Mouse (Mus musculus): ENCODE results near the gene Gpr137. TPM values are rescaled to one million over a fixed set of nuclear protein-coding genes. Genes with fewer than 3 reads are reported as not detected.

Gene Gpr137
- polyA plus RNA-seq, 1 experiment from 2014 or later, result 39.7 TPM

DNA sequence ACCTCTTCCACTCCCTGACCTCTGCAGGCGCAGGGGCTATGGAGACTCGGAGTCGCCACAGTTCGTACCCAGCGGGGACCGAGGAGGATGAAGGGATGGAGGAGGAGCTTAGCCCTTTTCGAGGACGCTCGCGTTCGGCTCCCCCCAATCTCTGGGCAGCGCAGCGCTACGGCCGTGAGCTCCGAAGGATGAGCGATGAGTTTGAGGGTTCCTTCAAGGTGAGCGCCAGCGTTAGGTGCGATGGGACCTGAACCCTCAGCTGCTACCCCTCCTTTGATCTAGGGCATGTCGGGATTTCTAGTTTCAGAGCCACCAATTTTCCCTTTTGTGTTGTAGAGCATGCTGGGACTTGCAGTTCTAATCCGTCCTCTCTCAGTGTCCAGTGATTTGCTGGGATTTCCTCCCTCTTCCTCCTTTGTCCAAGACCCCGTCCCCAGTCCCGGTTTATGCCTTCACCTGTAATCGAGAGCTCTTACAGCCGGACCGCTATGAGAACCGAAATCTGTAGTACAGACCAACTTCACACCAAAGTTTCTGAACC is 8.4 kb upstream of the Gpr137 start:
- H3K9ac ChIP-seq (ENCODE audit: low read length), result peak overlapping the region; percentile 86
- H3K4me2 ChIP-seq (ENCODE audit: low read depth), result peak overlapping the region; percentile 81
- peaks cover 10% of the 10 kb centered on the region for H3K4me1 ChIP-seq (ENCODE audit: control insufficient read depth, insufficient read depth, low read length)
- no peaks in the 10 kb centered on the region for H3K27me3 ChIP-seq (ENCODE audit: control insufficient read depth, insufficient read depth, low read length)
- DNase-seq (ENCODE audit: low spot score), result peak; percentile 72
- WGBS, result 0% methylated on average over 28 of the region's 28 CpGs
- H3K27ac ChIP-seq (ENCODE audit: low read depth, low read length), result peak overlapping the region; percentile 97
- peak overlapping the region; percentile 63 for H3K4me3 ChIP-seq (ENCODE audit: low read depth, low read length)
- no peaks in the 10 kb centered on the region for H3K9me3 ChIP-seq (ENCODE audit: control insufficient read depth, low read length)
- H3K36me3 ChIP-seq (ENCODE audit: control insufficient read depth, insufficient read depth, low read length), result no peaks in the 10 kb centered on the region
- ATAC-seq (ENCODE audit: insufficient read depth, low FRiP score, low TSS enrichment), result peak; percentile 61

DNA sequence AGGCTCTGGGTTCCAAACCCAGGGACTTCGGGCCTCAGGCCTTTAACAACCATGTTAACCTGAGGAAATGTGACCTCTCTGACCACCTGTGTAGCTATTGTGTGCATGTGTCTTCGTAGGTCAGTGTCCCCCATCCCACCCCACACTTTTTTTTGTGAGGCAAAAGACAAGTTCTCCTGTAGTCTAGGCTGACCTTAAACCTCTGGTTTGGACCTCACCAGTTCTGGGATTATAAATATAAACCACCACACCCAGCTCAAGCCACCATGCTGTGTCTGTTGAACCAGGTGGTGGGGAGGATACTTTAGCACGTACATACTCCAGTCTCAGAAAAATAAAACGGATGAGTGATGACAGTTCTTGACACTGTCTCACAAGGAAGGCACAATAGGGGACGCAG is 7.7 kb upstream of the Gpr137 start:
- Histone ChIP-seq H3K9me3 (ENCODE audit: control insufficient read depth, low read length) (no peaks in the 10 kb centered on the region), H3K4me1 (ENCODE audit: control insufficient read depth, insufficient read depth, low read length) (peaks cover 10% of the 10 kb centered on the region), H3K27ac (ENCODE audit: low read depth, low read length) (peak overlapping the region; percentile 97; the same call in 1 of the 2 replicates), H3K36me3 (ENCODE audit: control insufficient read depth, insufficient read depth, low read length) (no peaks in the 10 kb centered on the region), H3K9ac (ENCODE audit: low read length) (peak overlapping the region; percentile 86), H3K27me3 (ENCODE audit: control insufficient read depth, insufficient read depth, low read length) (no peaks in the 10 kb centered on the region), H3K4me3 (ENCODE audit: low read depth, low read length) (peak overlapping the region; percentile 63), H3K4me2 (ENCODE audit: low read depth) (peak overlapping the region; percentile 81)
- WGBS, result 54% methylated on average over 5 of the region's 5 CpGs
- DNase-seq (ENCODE audit: low spot score) (no peak), ATAC-seq (ENCODE audit: insufficient read depth, low FRiP score, low TSS enrichment) (no peak)

DNA sequence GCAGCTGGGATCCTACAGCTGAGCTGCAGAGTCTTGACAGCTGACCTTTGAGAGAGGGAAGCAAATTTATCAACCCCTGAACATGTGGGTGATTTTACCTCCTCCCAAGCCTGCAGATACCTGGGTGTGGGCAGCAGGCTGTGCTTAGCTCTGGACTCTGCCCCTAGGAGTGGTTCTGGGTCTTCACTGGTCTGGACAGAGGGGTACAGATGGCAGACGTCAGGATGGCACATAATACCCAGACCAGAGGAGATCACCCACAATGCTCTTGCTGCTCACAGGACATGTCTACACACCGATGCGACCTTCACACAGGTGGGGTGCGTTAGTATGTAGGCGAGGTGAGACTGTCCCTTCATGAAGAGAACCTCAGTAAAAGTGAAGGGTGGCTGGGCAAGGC is 7.3 kb upstream of the Gpr137 start:
- ATAC-seq (ENCODE audit: insufficient read depth, low FRiP score, low TSS enrichment) (no peak), DNase-seq (ENCODE audit: low spot score) (no peak)
- Histone ChIP-seq H3K9me3 (ENCODE audit: control insufficient read depth, low read length) (no peaks in the 10 kb centered on the region), H3K27me3 (ENCODE audit: control insufficient read depth, insufficient read depth, low read length) (no peaks in the 10 kb centered on the region), H3K4me3 (ENCODE audit: low read depth, low read length) (no peak overlapping the region), H3K27ac (ENCODE audit: low read depth, low read length) (no peak overlapping the region), H3K36me3 (ENCODE audit: control insufficient read depth, insufficient read depth, low read length) (no peaks in the 10 kb centered on the region), H3K9ac (ENCODE audit: low read length) (no peak overlapping the region), H3K4me2 (ENCODE audit: low read depth) (no peak overlapping the region), H3K4me1 (ENCODE audit: control insufficient read depth, insufficient read depth, low read length) (peaks cover 10% of the 10 kb centered on the region)
- WGBS, result 88% methylated on average over 5 of the region's 5 CpGs

DNA sequence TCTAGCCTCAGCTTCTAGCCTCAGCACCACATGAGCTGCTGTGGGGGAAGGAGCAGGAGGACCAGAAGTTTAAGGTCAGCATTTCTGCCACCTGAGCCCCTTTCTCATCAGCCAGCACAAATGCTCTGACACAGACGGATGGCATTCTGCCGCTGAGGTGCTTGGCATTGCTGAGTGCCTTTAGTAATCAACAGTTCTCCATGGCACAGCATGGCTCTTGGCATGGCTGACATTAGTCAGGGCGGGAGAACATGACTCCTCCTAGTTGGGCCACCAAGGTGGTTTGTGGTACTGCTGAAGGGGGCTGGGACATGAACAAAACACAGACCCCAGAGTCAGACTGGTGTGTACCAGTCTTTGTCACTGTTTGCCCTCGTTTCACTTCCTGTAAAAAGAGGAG is 5.9 kb upstream of the Gpr137 start:
- no peak for DNase-seq (ENCODE audit: low spot score)
- Histone ChIP-seq H3K4me1 (ENCODE audit: control insufficient read depth, insufficient read depth, low read length) (peaks cover 10% of the 10 kb centered on the region), H3K9me3 (ENCODE audit: control insufficient read depth, low read length) (no peaks in the 10 kb centered on the region), H3K4me2 (ENCODE audit: low read depth) (no peak overlapping the region), H3K4me3 (ENCODE audit: low read depth, low read length) (no peak overlapping the region), H3K36me3 (ENCODE audit: control insufficient read depth, insufficient read depth, low read length) (no peaks in the 10 kb centered on the region), H3K27me3 (ENCODE audit: control insufficient read depth, insufficient read depth, low read length) (no peaks in the 10 kb centered on the region), H3K27ac (ENCODE audit: low read depth, low read length) (no peak overlapping the region), H3K9ac (ENCODE audit: low read length) (no peak overlapping the region)
- WGBS, result 78% methylated on average over 4 of the region's 4 CpGs
- ATAC-seq (ENCODE audit: insufficient read depth, low FRiP score, low TSS enrichment), result no peak

- Histone ChIP-seq H3K4me3 (ENCODE audit: low read depth, low read length) (no peak overlapping the region), H3K27ac (ENCODE audit: low read depth, low read length) (no peak overlapping the region), H3K9ac (ENCODE audit: low read length) (no peak overlapping the region), H3K4me1 (ENCODE audit: control insufficient read depth, insufficient read depth, low read length) (peaks cover 11% of the 10 kb centered on the region), H3K36me3 (ENCODE audit: control insufficient read depth, insufficient read depth, low read length) (no peaks in the 10 kb centered on the region), H3K4me2 (ENCODE audit: low read depth) (no peak overlapping the region), H3K9me3 (ENCODE audit: control insufficient read depth, low read length) (no peaks in the 10 kb centered on the region), H3K27me3 (ENCODE audit: control insufficient read depth, insufficient read depth, low read length) (no peaks in the 10 kb centered on the region)
- WGBS, result 64% methylated on average over 4 of the region's 4 CpGs
- no peak for ATAC-seq (ENCODE audit: insufficient read depth, low FRiP score, low TSS enrichment)
- no peak for DNase-seq (ENCODE audit: low spot score)
Observed at GRCm38 (mm10) chr19:6947742-6948141, 5.5 kb upstream of the Gpr137 start.

- H3K36me3 ChIP-seq (ENCODE audit: control insufficient read depth, insufficient read depth, low read length), result no peaks in the 10 kb centered on the region
- no peak for DNase-seq (ENCODE audit: low spot score)
- no peak for ATAC-seq (ENCODE audit: insufficient read depth, low FRiP score, low TSS enrichment)
- no peak overlapping the region for H3K4me3 ChIP-seq (ENCODE audit: low read depth, low read length)
- H3K27me3 ChIP-seq (ENCODE audit: control insufficient read depth, insufficient read depth, low read length), result no peaks in the 10 kb centered on the region
- 93% methylated on average over 6 of the region's 6 CpGs for WGBS
- peaks cover 15% of the 10 kb centered on the region for H3K4me1 ChIP-seq (ENCODE audit: control insufficient read depth, insufficient read depth, low read length)
- no peak overlapping the region for H3K9ac ChIP-seq (ENCODE audit: low read length)
- no peak overlapping the region for H3K27ac ChIP-seq (ENCODE audit: low read depth, low read length)
- no peaks in the 10 kb centered on the region for H3K9me3 ChIP-seq (ENCODE audit: control insufficient read depth, low read length)
- no peak overlapping the region for H3K4me2 ChIP-seq (ENCODE audit: low read depth)
Observed at GRCm38 (mm10) chr19:6943709-6944108, 1.4 kb upstream of the Gpr137 start.

DNA sequence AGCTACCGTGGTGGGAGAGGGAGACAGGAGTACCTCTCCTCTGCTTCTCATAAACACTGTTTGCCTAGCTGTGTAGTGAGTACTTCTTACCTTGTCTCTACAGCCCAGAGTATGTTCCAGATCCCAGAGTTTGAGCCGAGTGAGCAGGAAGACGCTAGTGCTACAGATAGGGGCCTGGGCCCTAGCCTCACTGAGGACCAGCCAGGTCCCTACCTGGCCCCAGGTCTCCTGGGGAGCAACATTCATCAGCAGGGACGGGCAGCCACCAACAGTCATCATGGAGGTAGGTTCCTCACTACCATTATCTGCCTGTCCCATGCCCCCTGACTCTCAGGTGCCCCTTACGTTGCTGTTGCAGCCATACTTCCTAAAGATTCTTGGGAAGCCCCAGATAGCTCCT is 484 bp upstream of the Gpr137 start:
- 29% methylated on average over 5 of the region's 5 CpGs for WGBS
- Histone ChIP-seq H3K4me3 (ENCODE audit: low read depth, low read length) (peak overlapping the region; percentile 49), H3K9me3 (ENCODE audit: control insufficient read depth, low read length) (no peaks in the 10 kb centered on the region), H3K4me2 (ENCODE audit: low read depth) (peak overlapping the region; percentile 100), H3K4me1 (ENCODE audit: control insufficient read depth, insufficient read depth, low read length) (peaks cover 15% of the 10 kb centered on the region), H3K27ac (ENCODE audit: low read depth, low read length) (0 out of 2 replicates have a peak overlapping the region, but pooled peaks have one; percentile 78), H3K36me3 (ENCODE audit: control insufficient read depth, insufficient read depth, low read length) (peaks cover 2% of the 10 kb centered on the region; the same call in 1 of the 2 replicates), H3K9ac (ENCODE audit: low read length) (peak overlapping the region; percentile 52), H3K27me3 (ENCODE audit: control insufficient read depth, insufficient read depth, low read length) (no peaks in the 10 kb centered on the region)
- ATAC-seq (ENCODE audit: insufficient read depth, low FRiP score, low TSS enrichment) (no peak), DNase-seq (ENCODE audit: low spot score) (no peak)

GRCm38 (mm10) chr19:6941372-6942248 is 670 bp downstream of the Gpr137 start, which contains the start of gene Bad:
Gene Bad, plus strand, starts transcription at chr19:6941861.
- WGBS, result under 1% methylated on average over 83 of the region's 83 CpGs
- H3K9ac ChIP-seq (ENCODE audit: low read length), result peak within 1 kb of the TSS; percentile 52
- H3K4me1 ChIP-seq (ENCODE audit: control insufficient read depth, insufficient read depth, low read length), result peaks cover 15% of the 10 kb centered on the region
- no peaks in the 10 kb centered on the region for H3K9me3 ChIP-seq (ENCODE audit: control insufficient read depth, low read length)
- DNase-seq (ENCODE audit: low spot score) (peak; percentile 97), ATAC-seq (ENCODE audit: insufficient read depth, low FRiP score, low TSS enrichment) (peak; percentile 82)
- no peaks in the 10 kb centered on the region for H3K27me3 ChIP-seq (ENCODE audit: control insufficient read depth, insufficient read depth, low read length)
- peak within 1 kb of the TSS; percentile 49 for H3K4me3 ChIP-seq (ENCODE audit: low read depth, low read length)
- H3K36me3 ChIP-seq (ENCODE audit: control insufficient read depth, insufficient read depth, low read length), result peaks cover 2% of the 10 kb centered on the region; the same call in 1 of the 2 replicates
- H3K27ac ChIP-seq (ENCODE audit: low read depth, low read length), result peak within 1 kb of the TSS; percentile 78
- H3K4me2 ChIP-seq (ENCODE audit: low read depth), result peak within 1 kb of the TSS; percentile 100
